Mouse (Mus musculus) MEL (cell line): ENCODE data around the gene Ccl25. TPM values are rescaled to one million over a fixed set of nuclear protein-coding genes. Genes with fewer than 3 reads are reported as not detected.
A peak's percentile ranks its signal among the peaks of the same experiment; 100 is the strongest.

Source experiments
- DNase-seq: peaks from one replicate; pipeline ENCODE4 v3.0.0; 2011; ENCODE audit warnings: low read depth, low spot score
- H3K27ac ChIP-seq: 2 replicates; pipeline ENCODE4 v1.5.1; 2012; ENCODE audit warnings: low read depth, mild to moderate bottlenecking, control low read depth, low read length, moderate library complexity; ENCODE audit not compliant: control insufficient read depth
- H3K27me3 ChIP-seq, 2 experiments: fragments of 150-350 bp in 1 of 2; sonication (generic) in 1 of 2; 2 replicates each; pipeline ENCODE4 v1.6.1; 2012; ENCODE audit warnings: low read length in 2 of 2, mild to moderate bottlenecking in 2 of 2, improper control_type of control experiment in 1 of 2, moderate library complexity in 1 of 2; ENCODE audit not compliant: insufficient read depth in 2 of 2, control insufficient read depth in 1 of 2
- H3K36me3 ChIP-seq, 2 experiments: 2 replicates each; pipeline ENCODE4 v1.6.1; 2012 to 2014; ENCODE audit warnings: low read length in 2 of 2, improper control_type of control experiment in 1 of 2, inconsistent platforms in 1 of 2, mild to moderate bottlenecking in 1 of 2; ENCODE audit not compliant: insufficient read depth in 2 of 2, control insufficient read depth in 1 of 2
- H3K4me1 ChIP-seq, 2 experiments: fragments of 150-350 bp in 1 of 2; sonication (generic) in 1 of 2; 2 replicates each; pipeline ENCODE4 v1.6.1; 2012; ENCODE audit warnings: low read length in 2 of 2, improper control_type of control experiment in 1 of 2, mild to moderate bottlenecking in 1 of 2; ENCODE audit not compliant: insufficient read depth in 2 of 2, control insufficient read depth in 1 of 2
- H3K4me3 ChIP-seq, 2 experiments: fragments of 150-350 bp in 1 of 2; sonication (generic) in 1 of 2; 2 replicates each; pipeline ENCODE4 v1.5.1; 2012; ENCODE audit warnings: low read depth in 2 of 2, low read length in 2 of 2, mild to moderate bottlenecking in 2 of 2, moderate library complexity in 2 of 2, control low read depth in 1 of 2, improper control_type of control experiment in 1 of 2; ENCODE audit not compliant: control insufficient read depth in 1 of 2, insufficient read depth in 1 of 2
- H3K79me2 ChIP-seq: 2 replicates; pipeline ENCODE4 v1.6.1; 2012; ENCODE audit warnings: mild to moderate bottlenecking, low read length, moderate library complexity; ENCODE audit not compliant: control insufficient read depth, poor library complexity, insufficient read depth
- H3K9ac ChIP-seq: 2 replicates; pipeline ENCODE4 v1.6.1; 2012; ENCODE audit warnings: low read depth, mild to moderate bottlenecking, control low read depth, low read length, moderate library complexity; ENCODE audit not compliant: control insufficient read depth, poor library complexity, severe bottlenecking
- H3K9me3 ChIP-seq: fragments of 150-350 bp; sonication (generic); replicated peaks from 2 replicates; pipeline ENCODE4 v1.6.1; 2012; ENCODE audit warnings: mild to moderate bottlenecking, low read length, improper control_type of control experiment, moderate library complexity; ENCODE audit not compliant: insufficient read depth
- BHLHE40 ChIP-seq: IDR thresholded peaks from 2 replicates; pipeline ENCODE4 v1.6.1; 2012; ENCODE audit warnings: low read depth, mild to moderate bottlenecking, inconsistent platforms, low read length, improper control_type of control experiment, borderline replicate concordance
- CHD1 ChIP-seq: IDR thresholded peaks from 2 replicates; pipeline ENCODE4 v1.6.1; 2012; ENCODE audit warnings: low read depth, mild to moderate bottlenecking, inconsistent platforms, low read length, improper control_type of control experiment
- CHD2 ChIP-seq: IDR thresholded peaks from 2 replicates; pipeline ENCODE4 v1.6.1; 2011; ENCODE audit warnings: low read length, improper control_type of control experiment
- CTCF ChIP-seq, 3 experiments: IDR thresholded peaks in 2 of 3; conservative IDR thresholded peaks in 1 of 3; 2 replicates each; pipeline ENCODE4 v1.5.1; 2011 to 2012; ENCODE audit warnings: low read length in 3 of 3, low read depth in 2 of 3, mild to moderate bottlenecking in 2 of 3, improper control_type of control experiment in 1 of 3, inconsistent platforms in 1 of 3, mixed read lengths in 1 of 3, moderate library complexity in 1 of 3; ENCODE audit not compliant: control insufficient read depth in 1 of 3, insufficient read depth in 1 of 3, poor library complexity in 1 of 3, severe bottlenecking in 1 of 3
- ELF1 ChIP-seq: IDR thresholded peaks from 2 replicates; pipeline ENCODE4 v1.6.1; 2014; ENCODE audit warnings: low read depth, mild to moderate bottlenecking, inconsistent platforms, low read length, improper control_type of control experiment, moderate library complexity
- EP300 ChIP-seq, 2 experiments: IDR thresholded peaks; 2 replicates each; pipeline ENCODE4 v1.6.1; 2011; ENCODE audit warnings: improper control_type of control experiment in 2 of 2, low read length in 2 of 2, low read depth in 1 of 2, mild to moderate bottlenecking in 1 of 2
- ETS1 ChIP-seq: IDR thresholded peaks from 2 replicates; pipeline ENCODE4 v1.6.1; 2012; ENCODE audit warnings: low read depth, mild to moderate bottlenecking, inconsistent platforms, low read length, improper control_type of control experiment, moderate library complexity
- GABPA ChIP-seq: IDR thresholded peaks from 2 replicates; pipeline ENCODE4 v1.6.1; 2012; ENCODE audit warnings: low read depth, mild to moderate bottlenecking, inconsistent platforms, low read length, improper control_type of control experiment, moderate library complexity
- GATA1 ChIP-seq: IDR thresholded peaks from 2 replicates; pipeline ENCODE4 v1.6.1; 2011; ENCODE audit warnings: low read depth, low read length, improper control_type of control experiment
- HCFC1 ChIP-seq: IDR thresholded peaks from 2 replicates; pipeline ENCODE4 v1.6.1; 2012; ENCODE audit warnings: low read depth, mild to moderate bottlenecking, inconsistent platforms, low read length, improper control_type of control experiment, moderate library complexity
- JUND ChIP-seq: IDR thresholded peaks from 2 replicates; pipeline ENCODE4 v1.6.1; 2011; ENCODE audit warnings: low read depth, mild to moderate bottlenecking, improper control_type of control experiment, low read length
- KAT2A ChIP-seq: conservative IDR thresholded peaks from 2 replicates; pipeline ENCODE4 v1.6.1; 2012; ENCODE audit warnings: low read depth, low read length, improper control_type of control experiment, inconsistent platforms
- MAFK ChIP-seq: IDR thresholded peaks from 2 replicates; pipeline ENCODE4 v1.6.1; 2011; ENCODE audit warnings: low read depth, mild to moderate bottlenecking, low read length, improper control_type of control experiment, borderline replicate concordance
- MAX ChIP-seq: IDR thresholded peaks from 2 replicates; pipeline ENCODE4 v1.6.1; 2011; ENCODE audit warnings: low read length, improper control_type of control experiment
- MAZ ChIP-seq: IDR thresholded peaks from 2 replicates; pipeline ENCODE4 v1.6.1; 2012; ENCODE audit warnings: low read depth, mild to moderate bottlenecking, inconsistent platforms, low read length, improper control_type of control experiment
- MEF2A ChIP-seq: IDR thresholded peaks from 2 replicates; pipeline ENCODE4 v1.6.1; 2014; ENCODE audit warnings: low read depth, mild to moderate bottlenecking, inconsistent platforms, low read length, improper control_type of control experiment; ENCODE audit not compliant: poor library complexity, insufficient replicate concordance, severe bottlenecking; ENCODE audit errors: extremely low read depth
- MXI1 ChIP-seq: IDR thresholded peaks from 2 replicates; pipeline ENCODE4 v1.6.1; 2011; ENCODE audit warnings: mild to moderate bottlenecking, low read depth, low read length, improper control_type of control experiment
- MYB ChIP-seq: IDR thresholded peaks from 2 replicates; pipeline ENCODE4 v1.6.1; 2011; ENCODE audit warnings: mild to moderate bottlenecking, low read depth, low read length, improper control_type of control experiment
- MYC ChIP-seq: IDR thresholded peaks from 2 replicates; pipeline ENCODE4 v1.6.1; 2011; ENCODE audit warnings: low read depth, mild to moderate bottlenecking, low read length, improper control_type of control experiment, moderate library complexity
- NELFE ChIP-seq: IDR thresholded peaks from 2 replicates; pipeline ENCODE4 v1.6.1; 2011; ENCODE audit warnings: low read depth, low read length, improper control_type of control experiment
- NRF1 ChIP-seq: IDR thresholded peaks from 2 replicates; pipeline ENCODE4 v1.6.1; 2014; ENCODE audit warnings: low read depth, mild to moderate bottlenecking, inconsistent platforms, low read length, improper control_type of control experiment, moderate library complexity; ENCODE audit not compliant: poor library complexity, insufficient read depth, severe bottlenecking
- POLR2A ChIP-seq, 2 experiments: IDR thresholded peaks; 2 replicates each; pipeline ENCODE4 v1.6.1; 2011 to 2012; ENCODE audit warnings: low read length in 2 of 2, mild to moderate bottlenecking in 2 of 2, control low read depth in 1 of 2, improper control_type of control experiment in 1 of 2, low read depth in 1 of 2, moderate library complexity in 1 of 2; ENCODE audit not compliant: control insufficient read depth in 1 of 2, insufficient read depth in 1 of 2, poor library complexity in 1 of 2
- POLR2AphosphoS2 ChIP-seq: IDR thresholded peaks from 2 replicates; pipeline ENCODE4 v1.6.1; 2011; ENCODE audit warnings: low read length, improper control_type of control experiment
- POLR2AphosphoS5 ChIP-seq: IDR thresholded peaks from 2 replicates; pipeline ENCODE4 v1.6.1; 2012; ENCODE audit warnings: low read depth, borderline replicate concordance, mild to moderate bottlenecking, inconsistent platforms, low read length, moderate library complexity, mixed read lengths
- RAD21 ChIP-seq: IDR thresholded peaks from 2 replicates; pipeline ENCODE4 v1.6.1; 2011; ENCODE audit warnings: mild to moderate bottlenecking, low read depth, low read length, improper control_type of control experiment
- RCOR1 ChIP-seq: IDR thresholded peaks from 2 replicates; pipeline ENCODE4 v1.6.1; 2012; ENCODE audit warnings: low read depth, mild to moderate bottlenecking, inconsistent platforms, low read length, improper control_type of control experiment
- SIN3A ChIP-seq: IDR thresholded peaks from 2 replicates; pipeline ENCODE4 v1.6.1; 2012; ENCODE audit warnings: low read length, improper control_type of control experiment, inconsistent platforms
- SMC3 ChIP-seq: IDR thresholded peaks from 2 replicates; pipeline ENCODE4 v1.6.1; 2011; ENCODE audit warnings: low read depth, low read length, improper control_type of control experiment
- TAL1 ChIP-seq: IDR thresholded peaks from 2 replicates; pipeline ENCODE4 v1.6.1; 2012; ENCODE audit warnings: mild to moderate bottlenecking, inconsistent platforms, low read length, moderate library complexity, mixed read lengths
- TBP ChIP-seq: IDR thresholded peaks from 2 replicates; pipeline ENCODE4 v1.8.0; 2011; ENCODE audit warnings: low read depth, low read length, improper control_type of control experiment
- TCF12 ChIP-seq: IDR thresholded peaks from 2 replicates; pipeline ENCODE4 v1.6.1; 2014; ENCODE audit warnings: low read depth, mild to moderate bottlenecking, inconsistent platforms, low read length, improper control_type of control experiment, moderate library complexity
- UBTF ChIP-seq: IDR thresholded peaks from 2 replicates; pipeline ENCODE4 v1.6.1; 2012; ENCODE audit warnings: low read depth, mild to moderate bottlenecking, inconsistent platforms, low read length, improper control_type of control experiment, moderate library complexity, borderline replicate concordance; ENCODE audit not compliant: insufficient read depth
- USF2 ChIP-seq, 2 experiments: IDR thresholded peaks; 2 replicates each; pipeline ENCODE4 v1.6.1; 2011 to 2012; ENCODE audit warnings: improper control_type of control experiment in 2 of 2, low read length in 2 of 2, borderline replicate concordance in 1 of 2, inconsistent platforms in 1 of 2, low read depth in 1 of 2, mild to moderate bottlenecking in 1 of 2; ENCODE audit not compliant: insufficient read depth in 1 of 2
- ZC3H11A ChIP-seq: IDR thresholded peaks from 2 replicates; pipeline ENCODE4 v1.6.1; 2012; ENCODE audit warnings: low read depth, mild to moderate bottlenecking, inconsistent platforms, low read length, improper control_type of control experiment
- ZMIZ1 ChIP-seq: IDR thresholded peaks from 2 replicates; pipeline ENCODE4 v1.6.1; 2012; ENCODE audit warnings: low read depth, mild to moderate bottlenecking, inconsistent platforms, low read length, improper control_type of control experiment, moderate library complexity
- ZNF384 ChIP-seq: IDR thresholded peaks from 2 replicates; pipeline ENCODE4 v1.6.1; 2012; ENCODE audit warnings: low read depth, mild to moderate bottlenecking, inconsistent platforms, low read length, improper control_type of control experiment
- polyA plus RNA-seq, 2 experiments: library from polyadenylated mRNA; stranded (reverse) in 1 of 2; unstranded in 1 of 2; fragments of >175 nt in 1 of 2; fragments of >200 nt in 1 of 2; gene quantifications; 2 replicates each; pipeline versions ENCODE4 v1.2.1 to v1.2.4; 2012; ENCODE audit warnings: low replicate concordance in 2 of 2, low read depth in 1 of 2; ENCODE audit not compliant: insufficient read length in 2 of 2, insufficient read depth in 1 of 2, missing spikeins in 1 of 2
- total RNA-seq: library from RNA; depleted of rRNA; stranded (reverse); fragments of 300-350 nt; gene quantifications from 2 replicates; pipeline ENCODE4 v1.2.3, GENCODE M21; 2012

Gene Ccl25
- total and polyA plus RNA-seq, 3 experiments: 32.2 to 33.8 TPM; not detected in 1

GRCm38 (mm10) chr8:4304124-4304547 lies 20.9 kb upstream of the Ccl25 start (continued):
- peak; percentile 94 for TF ChIP-seq TCF12
- TF ChIP-seq CHD2: peak; percentile 19

- peak overlapping the region; percentile 89 for H3K27ac ChIP-seq
- no peaks in the 10 kb centered on the region for H3K9me3 ChIP-seq
- peak; percentile 84 for DNase-seq
- H3K36me3 ChIP-seq: peaks cover 58 to 59% of the 10 kb centered on the region in 2 experiments
- no peaks in the 10 kb centered on the region for H3K27me3 ChIP-seq
- H3K4me1 ChIP-seq: peaks cover 34 to 40% of the 10 kb centered on the region in 2 experiments
- peaks cover 17% of the 10 kb centered on the region for H3K79me2 ChIP-seq
- no peak overlapping the region for H3K4me3 ChIP-seq
- H3K9ac ChIP-seq: no peak overlapping the region
- TF ChIP-seq MAFK (no peak), KAT2A (no peak; the same call in 1 of the 2 replicates), NRF1 (no peak), BHLHE40 (peak; percentile 41; the same call in 1 of the 2 replicates), EP300 (IDR thresholded peaks at IDR 0.05; ENCODE audit: low read depth in 1 of 2, low read length in 2 of 2) (peak; percentile 73 to 79), HCFC1 (peak; percentile 47; the same call in 1 of the 2 replicates), MYC (peak; percentile 62; the same call in 1 of the 2 replicates), ZMIZ1 (no peak), CHD2 (no peak), POLR2AphosphoS2 (no peak), POLR2A (IDR thresholded peaks at IDR 0.05; ENCODE audit: control insufficient read depth in 1 of 2, insufficient read depth in 1 of 2, low read depth in 1 of 2, low read length in 2 of 2, poor library complexity in 1 of 2) (no peak), TBP (no peak), UBTF (no peak), MAZ (no peak), RCOR1 (peak; percentile 96), POLR2AphosphoS5 (no peak), NELFE (no peak), ZNF384 (no peak), ELF1 (peak; percentile 73), JUND (no peak), GABPA (no peak), MAX (no peak), GATA1 (peak; percentile 93), MXI1 (peak; percentile 18; the same call in 1 of the 2 replicates), SIN3A (peak; percentile 70), CTCF (IDR thresholded peaks at IDR 0.05 in 2 of 3, conservative IDR thresholded peaks at IDR 0.05 in 1 of 3; ENCODE audit: control insufficient read depth in 1 of 3, insufficient read depth in 1 of 3, low read depth in 2 of 3, low read length in 3 of 3, poor library complexity in 1 of 3, severe bottlenecking in 1 of 3) (no peak), SMC3 (no peak; the same call in 1 of the 2 replicates), MEF2A (peak; percentile 54; the same call in 1 of the 2 replicates), MYB (no peak), RAD21 (no peak), CHD1 (no peak), TAL1 (peak; percentile 56), USF2 (IDR thresholded peaks at IDR 0.05; ENCODE audit: borderline replicate concordance in 1 of 2, insufficient read depth in 1 of 2, low read depth in 1 of 2, low read length in 2 of 2) (no peak), ETS1 (peak; percentile 78), ZC3H11A (no peak)
Observed at GRCm38 (mm10) chr8:4305838-4306237, 19.2 kb upstream of the Ccl25 start.
